Mouse (Mus musculus) stomach, postnatal 0 days (tissue): Measurements from ENCODE around the gene Slc35b3. TPM values are rescaled to one million over a fixed set of nuclear protein-coding genes. Genes with fewer than 3 reads are reported as not detected.

Experiments used
- ATAC-seq: fragments of 200-750 bp; cut with Nextera tagmentation; 2 replicates; pipeline ENCODE4 v1.8.0; 2017; ENCODE audit not compliant: low FRiP score, low TSS enrichment
- DNase-seq: peaks from one replicate; pipeline ENCODE4 v3.0.0-alpha.2; 2016; ENCODE audit warnings: low spot score
- H3K27ac ChIP-seq: fragments of 300-500 bp; sonication (generic); replicated peaks from 2 replicates; pipeline ENCODE4 v1.5.1; 2014; ENCODE audit warnings: mild to moderate bottlenecking, control low read depth
- H3K27me3 ChIP-seq: fragments of 300-500 bp; sonication (generic); 2 replicates; pipeline ENCODE4 v1.6.1; 2014; ENCODE audit warnings: low read length; ENCODE audit not compliant: control insufficient read depth, insufficient read depth
- H3K36me3 ChIP-seq: fragments of 300-500 bp; sonication (generic); 2 replicates; pipeline ENCODE4 v1.6.1; 2014; ENCODE audit warnings: low read length, mixed read lengths; ENCODE audit not compliant: control insufficient read depth, insufficient read depth
- H3K4me1 ChIP-seq: fragments of 300-500 bp; sonication (generic); replicated peaks from 2 replicates; pipeline ENCODE4 v1.6.1; 2014; ENCODE audit warnings: antibody characterized with exemption; ENCODE audit not compliant: control insufficient read depth, insufficient read depth
- H3K4me2 ChIP-seq: fragments of 300-500 bp; sonication (generic); replicated peaks from 2 replicates; pipeline ENCODE4 v1.6.1; 2014; ENCODE audit warnings: low read depth, mild to moderate bottlenecking, control low read depth, moderate library complexity
- H3K4me3 ChIP-seq: fragments of 300-500 bp; sonication (generic); 2 replicates; pipeline ENCODE4 v1.5.1; 2014; ENCODE audit warnings: low read depth, low read length, control low read depth
- H3K9ac ChIP-seq: fragments of 300-500 bp; sonication (generic); 2 replicates; pipeline ENCODE4 v1.6.1; 2014; ENCODE audit warnings: mild to moderate bottlenecking, low read length, control low read depth, mixed read lengths
- H3K9me3 ChIP-seq: fragments of 300-500 bp; sonication (generic); 2 replicates; pipeline ENCODE4 v1.6.1; 2016; ENCODE audit warnings: low read length; ENCODE audit not compliant: control insufficient read depth
- CTCF ChIP-seq: IDR thresholded peaks from 2 replicates; pipeline ENCODE4 v1.5.1; 2016; ENCODE audit warnings: antibody characterized with exemption, low read depth, mild to moderate bottlenecking, moderate library complexity
- EP300 ChIP-seq: optimal IDR thresholded peaks from 2 replicates; pipeline ENCODE3; 2016; ENCODE audit warnings: antibody characterized with exemption
- WGBS: fragments of 180-500 bp; shearing (Covaris S2); extraction: QIAGEN DNeasy Blood & Tissue Kit; methylation state at CpG from one replicate; pipeline ENCODE4 v1.1.7; 2014; 5-methylcytosine and 5-hydroxymethylcytosine counted together
- polyA plus RNA-seq: library from polyadenylated mRNA; unstranded; fragments of >200 nt; fragmentation: Nextera tagmentation; extraction: Ambion mirVana; gene quantifications from 2 replicates; pipeline ENCODE4 v1.2.1, GENCODE M21; 2015

Slc35b3 gene
- polyA plus RNA-seq, 1 experiment from 2014 or later, result 39.4 TPM

GRCm38 (mm10) chr13:38935856-38936446 lies 24.7 kb downstream of the Slc35b3 start:
- Histone ChIP-seq H3K36me3 (peaks cover 14% of the 10 kb centered on the region; the same call in 1 of the 2 replicates), H3K27me3 (no peaks in the 10 kb centered on the region), H3K4me1 (no peaks in the 10 kb centered on the region), H3K4me2 (no peak overlapping the region), H3K9ac (no peak overlapping the region), H3K27ac (no peak overlapping the region), H3K4me3 (no peak overlapping the region), H3K9me3 (no peaks in the 10 kb centered on the region)
- ATAC-seq, result no peak
- TF ChIP-seq EP300 (no peak), CTCF (no peak)
- no peak for DNase-seq
- WGBS, result 91% methylated on average over 10 of the region's 10 CpGs

- no peak overlapping the region for H3K27ac ChIP-seq
- no peaks in the 10 kb centered on the region for H3K4me1 ChIP-seq
- H3K27me3 ChIP-seq, result no peaks in the 10 kb centered on the region
- no peak overlapping the region for H3K4me3 ChIP-seq
- 92% methylated on average over 15 of the region's 15 CpGs for WGBS
- no peak for TF ChIP-seq EP300
- TF ChIP-seq CTCF, result no peak
- H3K4me2 ChIP-seq, result no peak overlapping the region
- ATAC-seq (no peak), DNase-seq (no peak)
- no peaks in the 10 kb centered on the region for H3K9me3 ChIP-seq
- H3K36me3 ChIP-seq, result peaks cover 5% of the 10 kb centered on the region
- no peak overlapping the region for H3K9ac ChIP-seq
These were observed 30.7 kb downstream of the Slc35b3 start for GRCm38 (mm10) chr13:38929843-38930578.

DNA sequence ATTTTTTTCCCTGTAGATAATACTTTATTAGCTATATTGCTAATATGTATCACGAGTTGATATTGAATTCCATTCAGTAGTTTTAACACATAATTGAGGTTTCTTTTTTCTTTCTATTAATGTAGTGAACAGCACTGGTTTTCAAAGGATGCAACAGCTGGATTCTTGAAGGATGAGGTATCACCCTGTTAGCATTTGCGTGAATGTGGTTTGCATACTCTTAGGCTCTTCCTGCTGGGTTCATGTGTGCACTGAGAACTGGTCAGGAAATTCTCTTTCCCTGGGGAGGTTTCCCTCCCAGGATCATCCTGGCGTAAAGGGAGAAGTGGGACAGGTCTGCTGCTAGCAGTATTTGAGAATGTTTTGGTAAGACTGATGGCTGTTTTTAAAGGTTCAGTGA lies 38.0 kb downstream of the Slc35b3 start:
- Histone ChIP-seq H3K9me3 (no peaks in the 10 kb centered on the region), H3K4me1 (no peaks in the 10 kb centered on the region), H3K4me3 (no peak overlapping the region), H3K27ac (no peak overlapping the region), H3K4me2 (no peak overlapping the region), H3K9ac (no peak overlapping the region), H3K27me3 (no peaks in the 10 kb centered on the region), H3K36me3 (no peaks in the 10 kb centered on the region)
- 64% methylated on average over 3 of the region's 3 CpGs for WGBS
- no peak for TF ChIP-seq EP300
- TF ChIP-seq CTCF, result no peak
- ATAC-seq (no peak), DNase-seq (no peak)

DNA sequence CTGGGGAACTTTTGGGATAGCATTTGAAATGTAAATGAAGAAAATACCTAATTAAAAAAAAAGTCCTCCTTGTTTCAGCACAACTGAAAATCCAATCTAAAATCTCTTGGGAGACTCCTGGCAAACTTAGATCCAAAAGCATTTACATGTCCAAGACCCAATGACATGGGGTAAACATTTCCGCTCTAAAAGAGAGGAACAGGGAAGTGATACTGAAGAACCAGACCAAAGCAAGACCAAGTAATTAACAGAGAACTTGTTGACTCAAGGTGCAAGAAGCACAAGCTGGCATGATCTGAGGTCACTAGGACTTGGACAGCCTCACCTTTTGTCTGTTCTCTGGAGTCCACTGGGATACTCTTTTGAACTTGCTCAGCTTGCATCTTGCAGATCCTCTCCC lies 39.4 kb downstream of the Slc35b3 start:
- WGBS, result 88% methylated on average over 1 of the region's 1 CpGs
- DNase-seq (no peak), ATAC-seq (no peak)
- no peak overlapping the region for H3K27ac ChIP-seq
- H3K4me2 ChIP-seq, result no peak overlapping the region
- no peaks in the 10 kb centered on the region for H3K9me3 ChIP-seq
- no peak overlapping the region for H3K9ac ChIP-seq
- no peak for TF ChIP-seq CTCF
- TF ChIP-seq EP300, result no peak
- H3K4me3 ChIP-seq, result no peak overlapping the region
- H3K4me1 ChIP-seq, result no peaks in the 10 kb centered on the region
- no peaks in the 10 kb centered on the region for H3K36me3 ChIP-seq
- H3K27me3 ChIP-seq, result no peaks in the 10 kb centered on the region

GRCm38 (mm10) chr13:38918188-38918885 lies 42.3 kb downstream of the Slc35b3 start:
- 78% methylated on average over 9 of the region's 9 CpGs for WGBS
- Histone ChIP-seq H3K4me1 (no peaks in the 10 kb centered on the region), H3K36me3 (no peaks in the 10 kb centered on the region), H3K9me3 (no peaks in the 10 kb centered on the region), H3K9ac (no peak overlapping the region), H3K4me3 (no peak overlapping the region), H3K27me3 (no peaks in the 10 kb centered on the region), H3K27ac (no peak overlapping the region), H3K4me2 (no peak overlapping the region)
- TF ChIP-seq CTCF, result no peak
- no peak for TF ChIP-seq EP300
- DNase-seq (no peak), ATAC-seq (no peak)

DNA sequence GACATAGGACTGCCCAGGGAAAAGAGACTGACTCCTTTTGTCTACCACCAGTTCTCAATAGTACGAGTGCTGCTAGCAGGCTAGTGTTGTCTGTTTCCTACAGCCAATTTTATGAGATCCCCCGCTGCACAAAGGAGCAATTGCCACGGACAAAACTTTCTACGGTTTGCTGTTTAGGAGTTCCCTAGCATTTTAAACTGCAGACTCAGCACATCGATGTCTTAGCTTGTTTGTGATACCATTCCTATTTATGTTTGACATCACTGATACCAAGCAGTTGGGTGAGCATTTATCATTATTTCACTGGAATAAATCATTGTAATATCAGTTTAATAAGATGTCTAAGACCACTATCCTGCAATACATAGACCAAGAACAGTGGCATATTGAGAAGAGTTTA lies 43.1 kb downstream of the Slc35b3 start:
- Histone ChIP-seq H3K9me3 (no peaks in the 10 kb centered on the region), H3K4me2 (no peak overlapping the region), H3K9ac (no peak overlapping the region), H3K27ac (no peak overlapping the region), H3K4me3 (no peak overlapping the region), H3K4me1 (no peaks in the 10 kb centered on the region), H3K27me3 (no peaks in the 10 kb centered on the region), H3K36me3 (no peaks in the 10 kb centered on the region)
- ATAC-seq (no peak), DNase-seq (no peak)
- TF ChIP-seq EP300, result no peak
- no peak for TF ChIP-seq CTCF
- WGBS, result 89% methylated on average over 5 of the region's 5 CpGs
